ENCODE assay signal across 8 mouse cellular contexts in the genomic region with DNA sequence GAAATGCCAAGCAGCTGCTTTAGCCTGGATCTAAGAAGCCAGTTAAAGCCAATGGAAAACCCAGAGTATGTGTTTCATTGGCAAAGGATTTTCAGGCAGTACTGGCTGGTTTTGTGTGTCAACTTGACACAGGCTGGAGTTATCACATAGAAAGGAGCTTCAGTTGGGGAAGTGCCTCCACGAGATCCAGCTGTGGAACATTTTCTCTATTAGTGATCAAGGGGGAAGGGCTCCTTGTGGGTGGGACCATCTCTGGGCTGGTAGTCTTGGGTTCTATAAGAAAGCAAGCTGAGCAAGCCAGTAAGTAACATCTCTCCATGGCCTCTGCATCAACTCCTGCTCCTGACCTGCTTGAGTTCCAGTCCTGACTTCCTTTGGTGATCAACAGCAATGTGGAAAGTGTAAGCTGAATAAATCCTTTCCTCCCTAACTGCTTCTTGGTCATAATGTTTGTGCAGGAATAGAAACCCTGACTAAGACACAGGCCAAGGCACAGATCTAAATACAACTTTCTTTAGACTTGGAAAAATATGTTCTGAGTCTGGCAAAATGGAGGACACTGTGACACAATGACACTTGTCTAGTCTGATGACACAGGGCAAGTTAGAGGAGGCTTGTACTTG. TPM values are rescaled to one million over a fixed set of nuclear protein-coding genes. Genes with fewer than 3 reads are reported as not detected.
DNase-seq lines count a peak whose midpoint lies in the region; ATAC-seq and TF ChIP-seq lines count a peak whose summit lies in the region.
"Not testable (repeated sequence)": the region's sequence is repeated elsewhere in the genome, so short reads cannot be mapped to it uniquely, and the experiment has no call there.

No protein-coding gene starts in this region.

- H3K9ac ChIP-seq in embryonic facial prominence, embryonic 13.5 days, result 0 out of 2 replicates have a peak overlapping the region, but pooled peaks have one; percentile 22
- H3K9ac ChIP-seq in forebrain, postnatal 0 days; hindbrain, embryonic 15.5 days; kidney, postnatal 0 days (ENCODE audit: low read depth, low read length); liver, embryonic 15.5 days; midbrain, embryonic 11.5 days (ENCODE audit: low read length); neural tube, embryonic 14.5 days (replicated peaks; ENCODE audit: low read depth, low read length): not testable (repeated sequence)

- not testable (repeated sequence) for DNase-seq in forebrain, postnatal 0 days; kidney, postnatal 0 days (ENCODE audit: low spot score); midbrain, embryonic 11.5 days (ENCODE audit: low spot score, missing footprints)

- peaks cover 94% of the 10 kb centered on the region for H3K4me1 ChIP-seq in E14TG2a.4 (replicated peaks; ENCODE audit: low read depth, low read length)
- peaks cover 43% of the 10 kb centered on the region for H3K4me1 ChIP-seq in embryonic facial prominence, embryonic 13.5 days
- peaks cover 17% of the 10 kb centered on the region for H3K4me1 ChIP-seq in forebrain, postnatal 0 days (ENCODE audit: insufficient read depth)
- peaks cover 35% of the 10 kb centered on the region for H3K4me1 ChIP-seq in hindbrain, embryonic 15.5 days (replicated peaks)
- H3K4me1 ChIP-seq in kidney, postnatal 0 days (replicated peaks; ENCODE audit: insufficient read depth, low read length), result peaks cover 29% of the 10 kb centered on the region
- H3K4me1 ChIP-seq in liver, embryonic 15.5 days (replicated peaks), result peaks cover 68% of the 10 kb centered on the region
- H3K4me1 ChIP-seq in midbrain, embryonic 11.5 days (ENCODE audit: control insufficient read depth, insufficient read depth, low read length), result peaks cover 29% of the 10 kb centered on the region
- H3K4me1 ChIP-seq in neural tube, embryonic 14.5 days (ENCODE audit: control insufficient read depth, insufficient read depth, low read length), result peaks cover 20% of the 10 kb centered on the region

- 13% methylated on average over 1 of the region's 1 CpGs for WGBS in embryonic facial prominence, embryonic 13.5 days
- 75% methylated on average over 1 of the region's 1 CpGs for WGBS in forebrain, postnatal 0 days
- 59% methylated on average over 1 of the region's 1 CpGs for WGBS in hindbrain, embryonic 15.5 days
- WGBS in kidney, postnatal 0 days, result 48% methylated on average over 1 of the region's 1 CpGs
- 19% methylated on average over 1 of the region's 1 CpGs for WGBS in liver, embryonic 15.5 days (ENCODE audit: insufficient replicate concordance)
- 79% methylated on average over 1 of the region's 1 CpGs for WGBS in midbrain, embryonic 11.5 days
- WGBS in neural tube, embryonic 14.5 days, result 45% methylated on average over 1 of the region's 1 CpGs

- TF ChIP-seq CTCF in E14TG2a.4 (conservative IDR thresholded peaks at IDR 0.05; ENCODE audit: low read length); forebrain, postnatal 0 days (IDR thresholded peaks at IDR 0.05; ENCODE audit: low read depth); kidney, postnatal 0 days (IDR thresholded peaks at IDR 0.05; ENCODE audit: low read depth): not testable (repeated sequence)

- peak overlapping the region; percentile 20; the same call in 1 of the 2 replicates for H3K4me2 ChIP-seq in embryonic facial prominence, embryonic 13.5 days
- not testable (repeated sequence) for H3K4me2 ChIP-seq in forebrain, postnatal 0 days (ENCODE audit: low read depth); hindbrain, embryonic 15.5 days; kidney, postnatal 0 days (ENCODE audit: low read length); midbrain, embryonic 11.5 days; neural tube, embryonic 14.5 days (ENCODE audit: low read depth, low read length)
- peak overlapping the region; percentile 42 for H3K4me2 ChIP-seq in liver, embryonic 15.5 days

- ATAC-seq in embryonic facial prominence, embryonic 13.5 days (ENCODE audit: insufficient number of reproducible peaks, insufficient read depth, low FRiP score, low TSS enrichment, low read depth); forebrain, postnatal 0 days; hindbrain, embryonic 15.5 days (ENCODE audit: low FRiP score, low read depth); kidney, postnatal 0 days (replicated peaks; ENCODE audit: low FRiP score, low read depth); liver, embryonic 15.5 days (ENCODE audit: insufficient read depth); midbrain, embryonic 11.5 days (ENCODE audit: low FRiP score); neural tube, embryonic 14.5 days (ENCODE audit: low read depth): not testable (repeated sequence)

- H3K27ac ChIP-seq in embryonic facial prominence, embryonic 13.5 days, result peak overlapping the region; percentile 86
- H3K27ac ChIP-seq in forebrain, postnatal 0 days (ENCODE audit: low read depth, low read length), result peak overlapping the region; percentile 57; the same call in 1 of the 2 replicates
- peak overlapping the region; percentile 54 for H3K27ac ChIP-seq in hindbrain, embryonic 15.5 days (replicated peaks)
- peak overlapping the region; percentile 75 for H3K27ac ChIP-seq in kidney, postnatal 0 days
- H3K27ac ChIP-seq in liver, embryonic 15.5 days (replicated peaks), result peak overlapping the region; percentile 68
- H3K27ac ChIP-seq in midbrain, embryonic 11.5 days (ENCODE audit: low read depth, low read length), result peak overlapping the region; percentile 16; the same call in 1 of the 2 replicates
- peak overlapping the region; percentile 73 for H3K27ac ChIP-seq in neural tube, embryonic 14.5 days (ENCODE audit: low read depth, low read length)

- H3K36me3 ChIP-seq in E14TG2a.4 (ENCODE audit: insufficient read depth, low read length); embryonic facial prominence, embryonic 13.5 days; forebrain, postnatal 0 days (ENCODE audit: insufficient read depth); hindbrain, embryonic 15.5 days; kidney, postnatal 0 days (ENCODE audit: insufficient read depth, low read length); liver, embryonic 15.5 days (replicated peaks); midbrain, embryonic 11.5 days (ENCODE audit: control insufficient read depth, insufficient read depth, low read length); neural tube, embryonic 14.5 days (ENCODE audit: control insufficient read depth, insufficient read depth, low read length): not testable (repeated sequence)

- peak overlapping the region; percentile 45; the same call in 1 of the 2 replicates for H3K4me3 ChIP-seq in E14TG2a.4 (replicated peaks; ENCODE audit: low read length)
- not testable (repeated sequence) for H3K4me3 ChIP-seq in embryonic facial prominence, embryonic 13.5 days; forebrain, postnatal 0 days (ENCODE audit: low read depth, low read length); hindbrain, embryonic 15.5 days; kidney, postnatal 0 days (replicated peaks; ENCODE audit: low read depth, low read length); liver, embryonic 15.5 days (replicated peaks); midbrain, embryonic 11.5 days (ENCODE audit: low read depth, low read length); neural tube, embryonic 14.5 days (ENCODE audit: low read depth, low read length)

- H3K9me3 ChIP-seq in E14TG2a.4 (ENCODE audit: low read length); embryonic facial prominence, embryonic 13.5 days; forebrain, postnatal 0 days (ENCODE audit: low read length); hindbrain, embryonic 15.5 days; kidney, postnatal 0 days (replicated peaks; ENCODE audit: low read length); liver, embryonic 15.5 days (replicated peaks); midbrain, embryonic 11.5 days (ENCODE audit: control insufficient read depth, low read length); neural tube, embryonic 14.5 days (ENCODE audit: control insufficient read depth, low read length): not testable (repeated sequence)

- H3K27me3 ChIP-seq in E14TG2a.4 (ENCODE audit: insufficient read depth, low read length); embryonic facial prominence, embryonic 13.5 days; forebrain, postnatal 0 days (ENCODE audit: insufficient read depth, low read length); hindbrain, embryonic 15.5 days; kidney, postnatal 0 days (ENCODE audit: insufficient read depth, low read length); liver, embryonic 15.5 days; midbrain, embryonic 11.5 days (ENCODE audit: control insufficient read depth, insufficient read depth, low read length); neural tube, embryonic 14.5 days (ENCODE audit: control insufficient read depth, insufficient read depth, low read length): not testable (repeated sequence)

RNA-seq across cellular contexts. Expression of a gene that starts 11.5 kb away (rescaled TPM):
- 211 and 213 TPM in 2 replicates for polyA plus RNA-seq in embryonic facial prominence, embryonic 13.5 days (2015; fragmentation: Nextera tagmentation; extraction: Ambion mirVana)
- total RNA-seq in forebrain, postnatal 0 days (2014; rRNA removed), result 540 and 696 TPM in 2 replicates
- 162 and 210 TPM in 2 replicates for polyA plus RNA-seq in forebrain, postnatal 0 days (2015; fragmentation: Nextera tagmentation; extraction: Ambion mirVana)
- polyA plus RNA-seq in hindbrain, embryonic 15.5 days (2015; fragmentation: Nextera tagmentation; extraction: Ambion mirVana), result 288 and 295 TPM in 2 replicates
- polyA plus RNA-seq in kidney, postnatal 0 days (2015; fragmentation: Nextera tagmentation; extraction: Ambion mirVana), result 78.4 and 81.1 TPM in 2 replicates
- polyA plus RNA-seq in liver, embryonic 15.5 days (2015; fragmentation: Nextera tagmentation; extraction: Ambion mirVana), result 108 and 124 TPM in 2 replicates
- 353 and 358 TPM in 2 replicates for polyA plus RNA-seq in midbrain, embryonic 11.5 days (2014; fragmentation: Nextera tagmentation; extraction: Ambion mirVana)
- polyA plus RNA-seq in neural tube, embryonic 14.5 days (2014; fragmentation: Nextera tagmentation; extraction: Ambion mirVana), result 293 and 373 TPM in 2 replicates

RNA-seq across cellular contexts. Expression of a gene that starts 51.0 kb away (rescaled TPM):
- 0.15 and 0.25 TPM in 2 replicates for polyA plus RNA-seq in embryonic facial prominence, embryonic 13.5 days (2015; fragmentation: Nextera tagmentation; extraction: Ambion mirVana)
- 0.23 and 0.43 TPM in 2 replicates for total RNA-seq in forebrain, postnatal 0 days (2014; rRNA removed)
- 0.11 and 0.25 TPM in 2 replicates for polyA plus RNA-seq in forebrain, postnatal 0 days (2015; fragmentation: Nextera tagmentation; extraction: Ambion mirVana)
- 0.10 and 0.12 TPM in 2 replicates for polyA plus RNA-seq in hindbrain, embryonic 15.5 days (2015; fragmentation: Nextera tagmentation; extraction: Ambion mirVana)
- 0.12 and 0.18 TPM in 2 replicates for polyA plus RNA-seq in kidney, postnatal 0 days (2015; fragmentation: Nextera tagmentation; extraction: Ambion mirVana)
- 0.03 TPM in 1 of 2 replicates, not detected in the other for polyA plus RNA-seq in liver, embryonic 15.5 days (2015; fragmentation: Nextera tagmentation; extraction: Ambion mirVana)
- 0.06 TPM in 1 of 2 replicates, not detected in the other for polyA plus RNA-seq in midbrain, embryonic 11.5 days (2014; fragmentation: Nextera tagmentation; extraction: Ambion mirVana)
- 0.13 and 0.15 TPM in 2 replicates for polyA plus RNA-seq in neural tube, embryonic 14.5 days (2014; fragmentation: Nextera tagmentation; extraction: Ambion mirVana)

Comparison
In these comparisons a context has a peak if more than half of its experiments do, and no peak if none do; other contexts are left out.
1. H3K27ac ChIP-seq: peak in every context shown above with its lines; median percentile 86 in embryonic facial prominence, embryonic 13.5 days; 75 in kidney, postnatal 0 days; 73 in neural tube, embryonic 14.5 days; 68 in liver, embryonic 15.5 days; 57 in forebrain, postnatal 0 days; 54 in hindbrain, embryonic 15.5 days; 16 in midbrain, embryonic 11.5 days.